Mouse (Mus musculus) thymus, postnatal 25 days (tissue): ENCODE results near the gene Gan.

Experiments
- DNase-seq: peaks from one replicate; pipeline ENCODE4 v3.0.0; 2022

Gene Gan

GRCm38 (mm10) chr8:117201221-117202017 is 43.5 kb downstream of the Gan start:
- DNase-seq: no peak

- DNase-seq: no peak
Observed at GRCm38 (mm10) chr8:117203085-117203484, 45.1 kb downstream of the Gan start.

DNA sequence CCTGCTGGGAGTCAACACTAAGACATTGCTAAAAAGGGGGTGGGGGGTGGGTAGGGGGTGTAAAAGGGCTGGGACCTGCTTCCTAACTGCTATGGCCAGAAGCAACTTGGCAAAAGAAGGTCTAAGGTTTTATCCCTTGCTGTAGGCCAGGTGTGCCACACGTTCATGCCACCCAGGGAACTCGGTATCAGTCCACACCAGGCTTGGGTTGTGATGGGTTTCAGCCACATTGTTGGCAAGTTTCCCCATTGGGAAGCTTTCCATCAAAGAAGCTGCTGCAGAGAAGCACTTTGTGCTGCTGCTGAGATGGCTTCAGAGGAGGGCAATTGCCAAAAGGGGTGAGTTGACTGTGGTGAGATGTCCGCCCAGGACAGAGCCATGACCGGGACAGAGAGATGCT is 47.9 kb downstream of the Gan start:
- no peak for DNase-seq

DNA sequence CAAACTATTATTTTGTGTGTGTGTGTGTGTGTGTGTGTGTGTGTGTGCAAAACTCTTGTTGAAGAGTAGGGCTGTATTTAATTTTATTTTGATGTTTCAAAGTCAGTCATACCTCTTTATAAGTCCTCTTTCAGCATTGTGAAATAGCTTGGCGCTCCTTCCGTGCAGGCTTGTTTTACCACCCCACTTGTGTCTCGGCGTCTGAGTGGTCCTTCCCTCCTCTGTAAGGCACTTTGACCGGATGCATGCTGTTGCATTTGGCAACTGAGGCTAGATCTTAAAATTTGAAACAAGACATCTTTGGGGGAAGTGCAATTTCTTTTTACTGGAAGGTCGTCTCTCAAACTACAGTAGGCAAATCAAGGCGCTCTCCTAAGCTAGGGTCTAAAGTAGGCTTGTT is 48.7 kb downstream of the Gan start:
- no peak for DNase-seq

DNA sequence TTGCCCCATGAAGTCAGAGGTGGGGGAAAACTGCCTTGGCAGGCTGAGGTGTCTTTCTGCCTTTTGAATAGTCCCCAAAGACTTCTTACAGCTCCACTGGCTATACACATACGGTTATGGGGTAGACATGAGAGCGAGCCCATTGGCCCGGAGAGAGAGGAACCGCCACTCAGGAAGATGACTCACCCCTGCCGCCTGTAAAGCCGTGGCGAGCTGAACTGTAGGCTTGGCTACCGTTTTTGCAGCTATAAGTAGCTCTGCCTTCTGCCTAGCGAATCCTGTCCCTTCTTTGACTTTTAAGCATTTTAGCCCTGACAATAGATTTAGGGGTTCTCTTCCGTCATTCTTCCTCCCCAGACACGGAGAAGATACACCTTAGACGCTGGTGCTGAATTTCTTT is 51.2 kb downstream of the Gan start:
- DNase-seq: no peak

DNA sequence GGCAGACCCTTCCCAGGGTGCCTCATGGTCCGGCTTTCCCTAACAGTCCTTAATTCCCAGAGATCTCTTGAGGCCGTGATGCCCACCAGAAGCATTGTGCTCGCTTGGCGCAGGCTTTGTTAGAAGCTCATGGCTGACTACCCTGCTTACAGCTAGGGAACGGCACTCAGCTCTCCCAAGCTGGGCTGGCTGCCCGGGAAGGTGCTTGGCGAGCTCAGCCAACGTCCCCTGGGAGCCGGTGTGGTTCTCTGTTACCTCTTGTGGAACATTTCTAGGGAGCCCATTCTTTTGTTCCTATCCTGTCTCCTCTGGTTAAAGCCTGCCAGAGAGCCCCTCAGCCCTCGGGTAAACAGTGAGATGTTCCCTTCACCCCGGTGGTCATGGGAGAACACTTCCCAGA is 54.2 kb downstream of the Gan start:
- no peak for DNase-seq

DNA sequence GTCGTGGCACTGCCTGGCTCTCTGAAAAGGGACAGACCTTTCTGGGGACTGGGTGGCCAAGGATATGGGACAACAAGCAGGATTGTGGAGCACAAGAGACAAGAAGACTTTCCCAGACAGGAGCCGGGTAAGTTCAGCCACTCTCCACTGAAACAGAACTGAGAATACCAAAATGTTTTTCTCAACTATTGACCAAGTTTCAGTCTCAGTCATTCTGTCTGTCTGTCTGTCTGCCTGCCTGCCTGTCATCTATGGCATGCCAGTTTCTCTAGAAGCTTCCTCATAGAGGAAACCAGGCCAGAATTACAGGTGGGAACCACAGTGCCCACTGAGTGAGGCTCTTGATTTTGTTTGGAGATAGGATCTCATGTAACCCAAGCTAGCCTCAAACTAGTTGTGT is 59.8 kb downstream of the Gan start:
- DNase-seq: no peak

DNA sequence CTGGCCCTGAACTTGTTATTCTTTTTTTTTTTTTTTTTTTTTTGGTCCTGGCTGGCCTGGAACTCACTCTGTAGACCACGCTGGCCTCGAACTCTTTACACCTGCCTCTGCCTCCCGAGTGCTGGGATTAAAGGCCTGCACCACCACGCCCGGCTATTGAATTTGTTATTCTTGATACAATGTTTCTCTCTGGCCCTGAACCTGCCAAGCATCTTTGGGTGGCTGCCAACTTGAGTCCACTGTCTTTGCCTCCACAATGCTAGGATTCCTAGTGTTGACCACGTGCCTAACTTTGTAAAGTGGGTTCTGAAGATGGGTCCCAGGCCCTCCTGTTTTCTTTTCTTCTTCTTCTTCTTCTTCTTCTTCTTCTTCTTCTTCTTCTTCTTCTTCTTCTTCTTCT is 64.5 kb downstream of the Gan start:
- DNase-seq: no peak

DNA sequence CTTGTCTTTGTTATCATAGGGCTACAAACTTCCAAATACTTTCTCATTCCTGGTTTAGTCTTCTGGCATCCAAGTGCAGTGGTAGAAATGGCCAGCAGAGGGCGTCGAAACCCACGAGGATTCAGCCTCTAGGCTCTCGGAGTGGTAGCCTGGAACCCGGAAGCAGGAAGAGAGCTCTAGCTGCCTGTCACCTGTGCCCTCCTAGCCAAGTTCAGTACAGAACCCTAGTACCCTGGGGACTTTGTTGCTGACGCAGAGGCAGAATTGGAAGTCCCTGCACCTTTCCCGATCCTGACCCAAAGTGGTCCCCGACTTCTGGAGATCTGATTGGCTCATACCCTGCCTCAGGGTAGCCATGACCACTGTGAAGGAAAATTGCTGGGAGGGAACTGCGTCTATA is 66.7 kb downstream of the Gan start:
- DNase-seq: peak; percentile 87

- DNase-seq: no peak
Observed at GRCm38 (mm10) chr8:117226306-117226705, 68.4 kb downstream of the Gan start.

- no peak for DNase-seq
Observed at GRCm38 (mm10) chr8:117227339-117227738, 69.4 kb downstream of the Gan start.

DNA sequence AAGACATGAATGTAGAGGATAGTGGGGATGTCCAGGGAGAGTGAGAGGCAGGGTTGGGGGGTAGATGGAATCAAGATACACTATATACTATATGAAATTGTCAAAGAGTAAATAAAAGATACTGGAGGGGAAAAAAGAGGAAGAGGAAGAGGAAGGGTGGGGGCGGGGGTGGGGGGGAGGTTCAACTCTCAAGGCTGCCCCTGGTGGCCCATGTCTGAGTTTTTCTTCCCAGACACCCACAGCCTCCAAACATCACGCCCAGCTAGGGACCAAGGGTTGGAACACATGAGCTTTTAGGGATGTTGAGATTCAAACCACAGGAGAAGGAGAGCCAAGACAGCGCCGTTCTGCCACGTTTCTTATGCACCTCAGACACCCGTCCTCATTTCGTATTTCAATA is 75.3 kb downstream of the Gan start:
- DNase-seq: no peak

DNA sequence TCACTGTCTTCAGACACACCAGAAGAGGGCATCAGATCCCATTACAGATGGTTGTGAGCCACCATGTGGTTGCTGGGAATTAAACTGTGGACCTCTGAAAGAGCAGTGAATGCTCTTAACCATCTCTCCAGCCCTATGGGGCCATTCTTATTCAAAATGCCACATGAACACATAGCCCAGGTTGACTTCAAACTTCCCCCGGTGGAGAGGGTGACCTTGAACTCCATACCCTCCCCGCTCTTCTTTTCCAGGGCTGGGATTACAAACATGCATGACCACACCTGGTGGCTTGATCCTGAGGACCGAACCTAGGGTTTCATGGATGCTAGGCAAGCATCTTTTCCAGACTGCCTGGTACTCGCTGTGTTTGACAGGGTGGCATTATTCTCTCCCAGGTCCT is 78.6 kb downstream of the Gan start:
- DNase-seq: no peak

DNA sequence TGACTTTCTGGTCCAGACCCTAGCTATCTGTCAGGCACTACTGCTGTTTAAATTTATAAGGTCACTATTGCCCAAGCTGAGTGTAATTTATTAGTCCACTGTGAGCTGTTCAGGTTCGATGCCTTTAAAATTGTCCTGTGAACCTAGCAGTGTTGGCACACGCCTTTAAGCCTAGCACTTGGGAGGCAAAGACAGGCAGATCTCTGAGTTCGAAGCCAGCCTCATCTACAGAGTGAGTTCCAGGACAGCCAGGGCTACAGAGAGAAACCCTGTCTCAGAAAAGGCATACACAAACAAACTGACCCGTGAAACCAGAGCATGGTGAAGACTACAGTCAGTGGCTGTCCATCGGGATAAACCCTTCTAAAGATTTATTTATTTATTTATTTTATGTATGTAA is 82.4 kb downstream of the Gan start:
- no peak for DNase-seq

DNA sequence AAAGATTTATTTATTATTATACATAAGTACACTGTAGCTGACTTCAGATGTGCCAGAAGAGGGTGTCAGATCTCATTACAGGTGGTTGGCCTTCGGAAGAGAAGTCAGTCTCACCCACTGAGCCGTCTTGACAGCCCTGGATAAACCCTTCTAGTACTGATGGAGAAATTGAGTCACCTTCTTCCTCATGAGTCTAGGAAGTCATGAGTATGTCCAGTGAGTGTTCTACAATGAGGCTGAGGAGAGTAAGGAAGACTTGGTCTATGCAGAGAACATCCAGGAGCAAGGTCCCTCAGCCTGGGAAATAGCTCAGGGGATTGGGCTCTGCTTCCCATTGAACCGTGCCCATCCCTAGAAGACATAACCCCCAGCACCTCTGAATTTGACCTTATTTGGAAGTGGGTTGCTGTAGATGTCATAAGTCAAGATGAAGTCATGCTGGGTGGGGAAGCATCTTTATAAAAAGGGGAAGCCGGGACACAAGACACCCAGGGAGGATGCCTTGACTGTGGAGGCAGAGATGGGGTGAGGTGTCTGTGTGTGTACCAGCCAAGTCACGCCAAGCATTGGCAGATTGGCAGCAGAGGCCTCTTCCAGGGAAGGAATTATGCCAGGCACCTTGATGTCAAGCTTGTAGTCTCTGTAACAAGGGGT is 83.0 kb downstream of the Gan start:
- no peak for DNase-seq

GRCm38 (mm10) chr8:117241848-117242247 is 83.9 kb downstream of the Gan start:
- no peak for DNase-seq

DNA sequence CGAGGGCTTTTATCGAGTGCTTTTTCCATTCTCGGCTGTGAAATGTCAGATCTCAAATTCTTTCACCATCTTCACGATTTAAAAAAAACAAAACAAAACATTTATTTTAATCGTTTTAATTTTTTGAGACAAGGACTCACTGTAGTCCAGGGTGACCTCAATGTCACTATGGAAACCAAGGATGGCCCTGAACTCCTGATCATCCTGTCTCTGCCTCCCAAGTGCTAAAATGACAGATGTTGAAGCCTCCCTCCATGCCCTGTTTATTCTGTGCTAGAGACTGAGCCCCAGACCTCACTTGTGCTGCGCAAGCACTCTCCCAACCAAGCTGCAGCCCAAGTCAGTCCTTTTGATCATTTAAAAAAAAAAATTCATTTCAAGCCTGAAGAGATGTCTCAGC is 84.4 kb downstream of the Gan start:
- no peak for DNase-seq

DNA sequence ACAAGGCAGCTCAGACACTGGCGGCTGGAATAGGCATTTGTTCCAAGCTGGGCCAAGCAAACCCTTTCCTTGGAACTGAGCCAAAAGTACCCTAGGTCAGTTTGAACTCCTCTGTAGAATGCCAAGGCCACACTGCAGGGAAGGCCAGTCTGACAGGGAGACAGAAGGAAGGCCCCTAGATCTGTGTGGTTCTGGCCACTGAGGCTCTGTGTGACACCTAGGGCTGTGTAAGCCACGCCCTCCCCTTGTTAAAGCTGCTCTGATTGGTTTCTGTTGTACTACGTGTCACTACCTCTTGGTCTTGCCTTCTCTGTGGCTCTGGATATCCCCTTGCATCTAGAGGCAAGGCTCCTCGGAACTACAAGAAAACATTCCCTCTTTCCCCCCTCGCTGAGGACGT is 86.7 kb downstream of the Gan start:
- DNase-seq: no peak

- DNase-seq: peak; percentile 33
Observed at GRCm38 (mm10) chr8:117248341-117248740, 90.4 kb downstream of the Gan start.

DNA sequence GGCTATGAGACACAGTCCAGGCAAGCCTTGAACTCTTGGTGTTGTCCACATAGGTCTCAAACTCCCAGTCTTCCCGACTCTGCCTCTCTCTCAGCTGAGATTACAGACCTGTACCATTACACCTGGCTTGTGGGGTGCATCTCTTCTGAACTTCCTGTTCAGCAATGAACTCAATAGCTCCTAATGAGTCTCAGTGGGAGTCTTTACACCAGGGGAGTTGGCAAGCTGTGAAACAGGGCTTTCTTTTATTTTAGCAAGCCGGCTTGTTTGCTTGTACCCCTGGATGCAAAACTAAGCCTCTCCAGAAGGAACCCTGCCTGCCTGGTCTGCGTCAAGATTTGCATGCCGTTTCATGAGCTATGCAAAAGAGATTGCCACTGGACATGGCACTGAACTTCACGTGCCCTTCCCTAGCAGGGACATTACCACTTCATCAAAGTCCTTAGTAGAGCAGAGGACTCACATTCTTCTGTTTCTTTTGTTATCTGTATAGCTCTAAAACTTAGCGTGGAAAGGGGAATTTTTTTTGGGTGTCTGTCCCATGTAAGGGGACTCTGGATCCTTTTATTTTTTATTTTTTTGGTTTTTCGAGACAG is 93.2 kb downstream of the Gan start:
- no peak for DNase-seq

DNA sequence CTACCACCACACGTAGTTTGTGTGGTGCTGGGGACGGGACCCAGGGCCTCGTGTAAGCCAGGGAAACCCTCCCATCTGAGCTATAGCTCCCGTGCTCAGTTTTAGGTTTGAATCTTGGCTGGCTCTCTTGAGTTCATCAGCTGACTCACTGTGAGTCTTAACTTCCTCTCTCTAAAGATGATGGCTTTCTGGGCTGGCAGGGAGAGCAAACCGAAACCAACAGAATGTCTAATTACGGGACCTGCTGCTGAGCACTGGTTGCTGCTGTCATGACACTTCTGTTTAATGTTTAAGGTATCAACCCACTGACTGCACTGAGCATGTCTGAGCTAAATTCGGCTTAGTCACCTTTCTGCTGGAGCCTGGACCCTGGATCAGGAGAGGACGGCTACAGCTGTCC is 94.7 kb downstream of the Gan start:
- no peak for DNase-seq

DNA sequence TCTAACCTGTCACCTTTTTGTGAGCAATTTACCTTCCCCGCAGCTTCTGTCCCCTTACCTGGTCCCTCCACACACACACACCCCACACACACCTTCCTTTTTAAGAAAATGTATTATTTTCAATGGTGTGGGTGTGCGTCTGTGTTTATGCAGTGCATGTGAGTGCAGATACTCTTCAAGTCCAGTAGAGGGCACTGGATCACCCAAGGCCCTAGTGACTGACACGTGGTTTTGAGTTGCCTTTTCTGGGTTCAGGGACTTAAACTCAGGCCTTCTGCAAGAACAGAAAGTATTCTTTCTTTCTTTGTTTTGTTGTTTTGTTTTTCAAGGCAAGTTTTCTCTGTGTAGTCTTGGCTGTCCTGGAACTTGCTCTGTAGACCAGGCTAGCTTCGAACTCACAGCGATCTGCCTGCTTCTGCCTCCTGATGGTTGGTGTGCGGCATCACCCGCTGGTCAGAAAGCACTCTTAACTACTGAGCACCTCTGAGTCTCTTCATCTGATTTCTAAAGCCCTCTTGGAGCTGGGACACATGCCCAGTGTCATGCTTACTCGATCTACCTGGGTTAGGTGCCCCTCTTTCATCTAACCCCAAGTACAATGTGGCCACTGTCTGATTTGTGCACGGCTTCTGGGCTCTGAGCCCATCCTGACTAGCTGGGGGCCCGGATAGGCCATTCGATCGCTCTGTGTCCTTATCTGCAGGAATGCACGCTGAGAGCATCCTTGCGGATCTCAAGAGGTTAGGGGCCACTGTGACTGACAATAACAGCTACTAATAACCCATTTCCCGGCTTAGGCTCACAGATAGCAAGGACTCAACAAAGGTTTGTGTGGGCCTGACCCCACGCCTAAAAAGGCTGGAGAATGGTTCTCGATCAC is 95.7 kb downstream of the Gan start:
- DNase-seq: no peak

GRCm38 (mm10) chr8:117254496-117254895 is 96.6 kb downstream of the Gan start:
- DNase-seq: no peak
